Mouse (Mus musculus): Measurements from ENCODE around the gene Gm45837. TPM values are rescaled to one million over a fixed set of nuclear protein-coding genes. Genes with fewer than 3 reads are reported as not detected.
"Not testable (repeated sequence)": the region's sequence is repeated elsewhere in the genome, so short reads cannot be mapped to it uniquely, and the experiment has no call there.

The Gm45837 gene
- total RNA-seq, 2 experiments from 2014 or later, result 4.7 TPM; not detected in 1

GRCm38 (mm10) chr7:101551530-101551929, 140.8 kb downstream of the Gm45837 start:
- DNase-seq, result no peak

- not testable (repeated sequence) for DNase-seq
These were observed 144.8 kb downstream of the Gm45837 start for GRCm38 (mm10) chr7:101555473-101555872.

- no peak for DNase-seq
These were observed 146.7 kb downstream of the Gm45837 start for GRCm38 (mm10) chr7:101557391-101557790.

- not testable (repeated sequence) for DNase-seq
These were observed 148.7 kb downstream of the Gm45837 start for GRCm38 (mm10) chr7:101559393-101559792.

Small RNA genes lying within 50 kb of the gene (microRNA-seq; reads per million reads assigned to microRNA genes)
- 8,112 to 13,923 reads per million in 2 experiments for gene Mir139

Other genes with a start within 250 kb of the Gm45837 start
- 10 to 100 TPM in 1 of 2 experiments, 1 to 10 TPM in 1; 5.4 to 10.0 TPM for gene Atg16l2, start 108.6 kb upstream of the Gm45837 start, total RNA-seq (2021)
- 10 to 100 TPM; 16.0 to 16.3 TPM for gene Stard10, start 93.8 kb upstream of the Gm45837 start, total RNA-seq (2021)
- 10 to 100 TPM; 23.1 to 32.4 TPM for gene Arap1, start 62.8 kb upstream of the Gm45837 start, total RNA-seq (2021)
- gene Pde2a, start 10.8 kb downstream of the Gm45837 start, total RNA-seq (2021), result 10 to 100 TPM; 48.2 to 48.4 TPM
- gene Art2b, start 174.7 kb downstream of the Gm45837 start, total RNA-seq (2021), result not detected